Mouse (Mus musculus) neural tube, embryonic 15.5 days (tissue): ENCODE data around the gene Nppc. TPM values are rescaled to one million over a fixed set of nuclear protein-coding genes. Genes with fewer than 3 reads are reported as not detected.

Experiments used
- ATAC-seq: fragments of 200-750 bp; cut with Nextera tagmentation; 2 replicates; pipeline ENCODE4 v1.8.0; 2017; ENCODE audit warnings: mild to moderate bottlenecking, moderate TSS enrichment, moderate library complexity; ENCODE audit not compliant: low FRiP score
- H3K27ac ChIP-seq: fragments of 300-500 bp; sonication (generic); replicated peaks from 2 replicates; pipeline ENCODE4 v1.5.1; 2015; ENCODE audit warnings: mild to moderate bottlenecking, inconsistent platforms
- H3K27me3 ChIP-seq: fragments of 300-500 bp; sonication (generic); replicated peaks from 2 replicates; pipeline ENCODE4 v1.6.1; 2015; ENCODE audit warnings: inconsistent platforms
- H3K36me3 ChIP-seq: fragments of 300-500 bp; sonication (generic); 2 replicates; pipeline ENCODE4 v1.6.1; 2015; ENCODE audit warnings: inconsistent platforms
- H3K4me1 ChIP-seq: fragments of 300-500 bp; sonication (generic); 2 replicates; pipeline ENCODE4 v1.6.1; 2015; ENCODE audit warnings: inconsistent platforms
- H3K4me2 ChIP-seq: fragments of 300-500 bp; sonication (generic); 2 replicates; pipeline ENCODE4 v1.6.1; 2015; ENCODE audit warnings: inconsistent platforms, mild to moderate bottlenecking, moderate library complexity
- H3K4me3 ChIP-seq: fragments of 300-500 bp; sonication (generic); replicated peaks from 2 replicates; pipeline ENCODE4 v1.5.1; 2015; ENCODE audit warnings: mild to moderate bottlenecking, inconsistent platforms
- H3K9ac ChIP-seq: fragments of 300-500 bp; sonication (generic); replicated peaks from 2 replicates; pipeline ENCODE4 v1.6.1; 2015; ENCODE audit warnings: mild to moderate bottlenecking, inconsistent platforms
- H3K9me3 ChIP-seq: fragments of 300-500 bp; sonication (generic); replicated peaks from 2 replicates; pipeline ENCODE4 v1.6.1; 2016; ENCODE audit warnings: inconsistent platforms
- WGBS: fragments of 180-500 bp; shearing (Covaris S2); methylation state at CpG from one replicate; pipeline ENCODE4 v1.1.7; 2015; ENCODE audit warnings: mixed read lengths; 5-methylcytosine and 5-hydroxymethylcytosine counted together
- polyA plus RNA-seq: library from polyadenylated mRNA; unstranded; fragments of >200 nt; fragmentation: Nextera tagmentation; extraction: Ambion mirVana; gene quantifications from 2 replicates; pipeline ENCODE4 v1.2.1, GENCODE M21; 2015

Gene Nppc
- polyA plus RNA-seq: 15.4 and 28.0 TPM in 2 replicates

- Histone ChIP-seq H3K9me3 (no peaks in the 10 kb centered on the region), H3K27me3 (peaks cover 16% of the 10 kb centered on the region), H3K4me2 (peak within 1 kb of the TSS; percentile 98), H3K9ac (peak within 1 kb of the TSS; percentile 68), H3K27ac (peak within 1 kb of the TSS; percentile 72), H3K4me1 (peaks cover 16% of the 10 kb centered on the region), H3K36me3 (no peaks in the 10 kb centered on the region), H3K4me3 (peak within 1 kb of the TSS; percentile 56)
- 3% methylated on average over 59 of the region's 59 CpGs for WGBS
- ATAC-seq: peak; percentile 96
These were observed at the start of gene Nppc for GRCm38 (mm10) chr1:86670279-86671038. Gene Nppc (minus strand): TSS chr1:86670571.

- Histone ChIP-seq H3K36me3 (no peaks in the 10 kb centered on the region), H3K9ac (no peak overlapping the region), H3K4me1 (no peaks in the 10 kb centered on the region), H3K4me2 (no peak overlapping the region), H3K4me3 (no peak overlapping the region), H3K27ac (no peak overlapping the region), H3K27me3 (no peaks in the 10 kb centered on the region), H3K9me3 (no peaks in the 10 kb centered on the region)
- no peak for ATAC-seq
- WGBS: 94% methylated on average over 4 of the region's 4 CpGs
These were observed 49.0 kb upstream of the Nppc start for GRCm38 (mm10) chr1:86719391-86719790.

DNA sequence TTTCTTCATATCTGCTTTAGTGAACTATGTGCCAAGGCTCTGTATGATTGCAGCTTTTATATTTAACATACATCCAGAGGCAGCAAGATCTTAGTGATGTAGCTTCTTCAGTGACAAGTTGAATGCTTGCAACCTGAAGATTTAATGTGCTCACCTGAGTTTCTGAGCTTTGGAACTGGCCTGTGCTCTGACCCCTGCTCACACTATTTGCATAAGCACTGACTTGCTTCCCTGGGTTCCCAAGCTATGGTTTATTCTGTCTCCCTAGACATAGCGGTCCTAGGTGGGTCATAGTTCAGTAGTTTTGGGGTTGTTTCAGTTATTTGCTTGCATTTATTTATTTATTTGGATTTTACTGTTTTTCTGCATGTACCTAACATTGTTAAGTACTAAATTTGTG is 47.8 kb upstream of the Nppc start:
- Histone ChIP-seq H3K4me2 (no peak overlapping the region), H3K4me3 (no peak overlapping the region), H3K36me3 (no peaks in the 10 kb centered on the region), H3K9ac (no peak overlapping the region), H3K4me1 (no peaks in the 10 kb centered on the region), H3K27me3 (no peaks in the 10 kb centered on the region), H3K27ac (no peak overlapping the region), H3K9me3 (no peaks in the 10 kb centered on the region)
- ATAC-seq: no peak
- WGBS: 98% methylated on average over 1 of the region's 1 CpGs

GRCm38 (mm10) chr1:86713054-86713453 is 42.7 kb upstream of the Nppc start:
- ATAC-seq: no peak
- Histone ChIP-seq H3K9ac (no peak overlapping the region), H3K4me3 (no peak overlapping the region), H3K27ac (no peak overlapping the region), H3K36me3 (no peaks in the 10 kb centered on the region), H3K27me3 (no peaks in the 10 kb centered on the region), H3K4me2 (no peak overlapping the region), H3K4me1 (no peaks in the 10 kb centered on the region), H3K9me3 (no peaks in the 10 kb centered on the region)
- 97% methylated on average over 4 of the region's 4 CpGs for WGBS

GRCm38 (mm10) chr1:86712045-86712444 is 41.7 kb upstream of the Nppc start:
- Histone ChIP-seq H3K9me3 (no peaks in the 10 kb centered on the region), H3K36me3 (no peaks in the 10 kb centered on the region), H3K4me2 (no peak overlapping the region), H3K27ac (no peak overlapping the region), H3K9ac (no peak overlapping the region), H3K4me3 (no peak overlapping the region), H3K27me3 (no peaks in the 10 kb centered on the region), H3K4me1 (no peaks in the 10 kb centered on the region)
- WGBS: 96% methylated on average over 2 of the region's 2 CpGs
- no peak for ATAC-seq

GRCm38 (mm10) chr1:86709546-86709945 is 39.2 kb upstream of the Nppc start:
- no peak for ATAC-seq
- peaks cover 16% of the 10 kb centered on the region for H3K4me1 ChIP-seq
- no peaks in the 10 kb centered on the region for H3K27me3 ChIP-seq
- H3K4me2 ChIP-seq: no peak overlapping the region
- H3K9me3 ChIP-seq: no peaks in the 10 kb centered on the region
- H3K36me3 ChIP-seq: no peaks in the 10 kb centered on the region
- 66% methylated on average over 4 of the region's 4 CpGs for WGBS
- H3K27ac ChIP-seq: no peak overlapping the region
- no peak overlapping the region for H3K4me3 ChIP-seq
- H3K9ac ChIP-seq: no peak overlapping the region

DNA sequence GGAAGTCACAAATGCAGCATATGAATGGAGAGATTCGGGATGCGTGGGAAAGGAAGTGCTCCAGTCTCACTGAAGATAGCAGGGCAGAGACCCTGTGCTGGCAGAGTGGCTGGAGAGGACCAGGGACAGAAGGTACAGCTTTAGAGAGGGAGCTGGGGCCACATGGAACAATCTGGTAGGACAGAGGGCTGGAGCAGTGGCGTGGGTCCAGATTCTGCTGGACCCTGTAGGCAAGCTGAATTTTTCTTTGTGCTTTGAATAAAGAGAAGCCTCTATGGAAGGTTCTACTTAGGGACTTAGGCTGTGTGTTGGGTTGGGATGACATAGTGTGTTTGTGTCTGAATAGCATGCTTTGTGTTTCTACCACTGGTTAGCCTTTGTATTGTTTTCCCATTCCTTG is 35.1 kb upstream of the Nppc start:
- H3K4me1 ChIP-seq: peaks cover 26% of the 10 kb centered on the region
- H3K4me2 ChIP-seq: 0 out of 2 replicates have a peak overlapping the region, but pooled peaks have one; percentile 5
- ATAC-seq: no peak
- H3K27me3 ChIP-seq: no peaks in the 10 kb centered on the region
- no peak overlapping the region for H3K27ac ChIP-seq
- WGBS: 83% methylated on average over 3 of the region's 3 CpGs
- H3K9me3 ChIP-seq: no peaks in the 10 kb centered on the region
- no peak overlapping the region for H3K4me3 ChIP-seq
- no peak overlapping the region for H3K9ac ChIP-seq
- no peaks in the 10 kb centered on the region for H3K36me3 ChIP-seq

- WGBS: under 1% methylated on average over 27 of the region's 27 CpGs
These were observed 33.6 kb upstream of the Nppc start for GRCm38 (mm10) chr1:86703965-86704326.

GRCm38 (mm10) chr1:86703300-86703964 is 33.1 kb upstream of the Nppc start, which contains the start of gene Dis3l2:
Gene Dis3l2 (plus strand): TSS chr1:86703808.
- peak within 1 kb of the TSS; percentile 91 for H3K27ac ChIP-seq
- peaks cover 26% of the 10 kb centered on the region for H3K4me1 ChIP-seq
- H3K4me3 ChIP-seq: peak within 1 kb of the TSS; percentile 87
- 2% methylated on average over 53 of the region's 54 CpGs for WGBS
- H3K27me3 ChIP-seq: no peaks in the 10 kb centered on the region
- H3K9ac ChIP-seq: peak within 1 kb of the TSS; percentile 86
- ATAC-seq: peak; percentile 98
- no peaks in the 10 kb centered on the region for H3K9me3 ChIP-seq
- no peaks in the 10 kb centered on the region for H3K36me3 ChIP-seq
- H3K4me2 ChIP-seq: peak within 1 kb of the TSS; percentile 64

More at GRCm38 (mm10) chr1:86703965-86704326, 33.6 kb upstream of the Nppc start:
- Histone ChIP-seq H3K9ac (peak overlapping the region; percentile 86), H3K9me3 (no peaks in the 10 kb centered on the region), H3K36me3 (no peaks in the 10 kb centered on the region), H3K27me3 (no peaks in the 10 kb centered on the region), H3K4me2 (peak overlapping the region; percentile 64), H3K4me1 (peaks cover 26% of the 10 kb centered on the region), H3K27ac (peak overlapping the region; percentile 91), H3K4me3 (peak overlapping the region; percentile 87)
- no peak for ATAC-seq

DNA sequence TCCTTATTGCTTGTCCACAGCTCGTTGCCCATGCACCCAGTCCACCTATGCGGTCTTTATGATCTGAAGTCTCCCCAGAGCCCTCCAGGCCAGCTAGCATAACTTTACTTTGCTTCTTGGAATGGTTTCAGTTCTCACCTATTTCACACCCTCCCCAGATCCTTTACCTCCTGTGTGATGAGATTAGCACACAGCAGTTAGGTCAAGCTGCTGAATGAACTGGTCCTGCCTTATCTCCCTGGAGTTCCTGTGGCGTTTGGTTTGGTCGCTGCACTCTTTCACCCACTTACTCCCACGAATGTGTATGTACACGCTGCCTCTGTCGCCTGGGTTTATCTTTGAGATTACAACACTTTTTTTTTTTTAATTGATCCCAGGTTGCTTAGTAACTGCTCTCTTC is 30.0 kb upstream of the Nppc start:
- H3K36me3 ChIP-seq: no peaks in the 10 kb centered on the region
- no peak overlapping the region for H3K27ac ChIP-seq
- 84% methylated on average over 7 of the region's 7 CpGs for WGBS
- ATAC-seq: no peak
- no peaks in the 10 kb centered on the region for H3K27me3 ChIP-seq
- H3K4me3 ChIP-seq: no peak overlapping the region
- H3K4me2 ChIP-seq: no peak overlapping the region
- H3K4me1 ChIP-seq: peaks cover 18% of the 10 kb centered on the region
- H3K9me3 ChIP-seq: no peaks in the 10 kb centered on the region
- no peak overlapping the region for H3K9ac ChIP-seq

GRCm38 (mm10) chr1:86699346-86700136 is 29.2 kb upstream of the Nppc start:
- Histone ChIP-seq H3K9me3 (no peaks in the 10 kb centered on the region), H3K27ac (no peak overlapping the region), H3K4me1 (peaks cover 10% of the 10 kb centered on the region), H3K4me3 (no peak overlapping the region), H3K27me3 (no peaks in the 10 kb centered on the region), H3K4me2 (no peak overlapping the region), H3K9ac (no peak overlapping the region), H3K36me3 (no peaks in the 10 kb centered on the region)
- ATAC-seq: no peak
- 67% methylated on average over 11 of the region's 11 CpGs for WGBS
